Mouse (Mus musculus): ENCODE measurements around the gene Rbp4.

- TF ChIP-seq CTCF (IDR thresholded peaks at IDR 0.05; ENCODE audit: extremely low read depth, insufficient read depth, insufficient read length, insufficient replicate concordance) (no peak), POLR2A (IDR thresholded peaks at IDR 0.05; ENCODE audit: low read depth, low read length) (no peak)
These were observed 38.0 kb downstream of the Rbp4 start for GRCm38 (mm10) chr19:38086948-38087551.

Data from spleen, adult 2 months (tissue).